Mouse (Mus musculus): ENCODE results near the gene Vax1. TPM values are rescaled to one million over a fixed set of nuclear protein-coding genes. Genes with fewer than 3 reads are reported as not detected.

The Vax1 gene
- total and polyA plus RNA-seq, 2 experiments from 2014 or later = not detected

- H3K4me2 ChIP-seq (ENCODE audit: low read depth, low read length) = no peak overlapping the region
- no peak overlapping the region for H3K9ac ChIP-seq (replicated peaks; ENCODE audit: low read length)
- peaks cover 7% of the 10 kb centered on the region; the same call in 1 of the 2 replicates for H3K27me3 ChIP-seq (ENCODE audit: insufficient read depth, low read length)
- no peaks in the 10 kb centered on the region for H3K9me3 ChIP-seq (ENCODE audit: low read length)
- ATAC-seq (no peak), DNase-seq (ENCODE audit: low spot score) (no peak)
- 66% methylated on average over 8 of the region's 8 CpGs for WGBS
- no peak overlapping the region for H3K4me3 ChIP-seq (ENCODE audit: low read length)
- no peak overlapping the region for H3K27ac ChIP-seq
- 0 out of 2 replicates have a peak, but pooled peaks cover 3% of the 10 kb centered on the region for H3K4me1 ChIP-seq (ENCODE audit: insufficient read depth, low read length)
- no peaks in the 10 kb centered on the region for H3K36me3 ChIP-seq (ENCODE audit: insufficient read depth, low read length)
- TF ChIP-seq CTCF (IDR thresholded peaks at IDR 0.05; ENCODE audit: low read depth) = no peak
These were observed 41.2 kb downstream of the Vax1 start for GRCm38 (mm10) chr19:59128531-59129204.

GRCm38 (mm10) chr19:59127424-59127823 is 42.4 kb downstream of the Vax1 start:
- Histone ChIP-seq H3K4me3 (ENCODE audit: low read length) (no peak overlapping the region), H3K4me1 (ENCODE audit: insufficient read depth, low read length) (no peaks in the 10 kb centered on the region), H3K9ac (replicated peaks; ENCODE audit: low read length) (no peak overlapping the region), H3K27ac (no peak overlapping the region), H3K9me3 (ENCODE audit: low read length) (no peaks in the 10 kb centered on the region), H3K4me2 (ENCODE audit: low read depth, low read length) (no peak overlapping the region), H3K27me3 (ENCODE audit: insufficient read depth, low read length) (peaks cover 3% of the 10 kb centered on the region; the same call in 1 of the 2 replicates), H3K36me3 (ENCODE audit: insufficient read depth, low read length) (no peaks in the 10 kb centered on the region)
- 87% methylated on average over 3 of the region's 3 CpGs for WGBS
- DNase-seq (ENCODE audit: low spot score) (no peak), ATAC-seq (no peak)
- no peak for TF ChIP-seq CTCF (IDR thresholded peaks at IDR 0.05; ENCODE audit: low read depth)

Other genes starting within 250 kb of the Vax1 start
- 1.5 and 2.0 TPM in 2 replicates for gene Eno4, start 226.6 kb downstream of the Vax1 start, total RNA-seq (2014; rRNA removed)
- gene Eno4, start 226.6 kb downstream of the Vax1 start, polyA plus RNA-seq (2015; fragmentation: Nextera tagmentation; extraction: Ambion mirVana) = 1.3 and 1.5 TPM in 2 replicates
- gene Hspa12a, start 226.4 kb downstream of the Vax1 start, total RNA-seq (2014; rRNA removed) = 70.8 and 84.6 TPM in 2 replicates
- gene Hspa12a, start 226.4 kb downstream of the Vax1 start, polyA plus RNA-seq (2015; fragmentation: Nextera tagmentation; extraction: Ambion mirVana) = 52.8 and 56.1 TPM in 2 replicates
- 38.1 and 49.5 TPM in 2 replicates for gene Shtn1, start 94.0 kb downstream of the Vax1 start, total RNA-seq (2014; rRNA removed)
- 45.7 and 48.9 TPM in 2 replicates for gene Shtn1, start 94.0 kb downstream of the Vax1 start, polyA plus RNA-seq (2015; fragmentation: Nextera tagmentation; extraction: Ambion mirVana)
- gene Kcnk18, start 49.2 kb upstream of the Vax1 start, total RNA-seq (2014; rRNA removed) = not detected in 2 replicates
- gene Kcnk18, start 49.2 kb upstream of the Vax1 start, polyA plus RNA-seq (2015; fragmentation: Nextera tagmentation; extraction: Ambion mirVana) = 0.05 TPM in 1 of 2 replicates, not detected in the other
- 11.4 and 13.7 TPM in 2 replicates for gene Slc18a2, start 90.8 kb upstream of the Vax1 start, total RNA-seq (2014; rRNA removed)
- gene Slc18a2, start 90.8 kb upstream of the Vax1 start, polyA plus RNA-seq (2015; fragmentation: Nextera tagmentation; extraction: Ambion mirVana) = 21.3 and 21.7 TPM in 2 replicates
- 47.7 and 63.1 TPM in 2 replicates for gene Rps12-ps3, start 152.2 kb upstream of the Vax1 start, total RNA-seq (2014; rRNA removed)
- gene Rps12-ps3, start 152.2 kb upstream of the Vax1 start, polyA plus RNA-seq (2015; fragmentation: Nextera tagmentation; extraction: Ambion mirVana) = 4.5 and 13.9 TPM in 2 replicates
- gene Pdzd8, start 175.7 kb upstream of the Vax1 start, total RNA-seq (2014; rRNA removed) = 42.6 and 46.4 TPM in 2 replicates
- gene Pdzd8, start 175.7 kb upstream of the Vax1 start, polyA plus RNA-seq (2015; fragmentation: Nextera tagmentation; extraction: Ambion mirVana) = 10.2 and 10.8 TPM in 2 replicates

Measured in hindbrain, postnatal 0 days (tissue).